Mouse (Mus musculus): ENCODE results near the gene Cnga2. TPM values are rescaled to one million over a fixed set of nuclear protein-coding genes. Genes with fewer than 3 reads are reported as not detected.

Cnga2 gene
- total RNA-seq, 1 experiment, result not detected

DNA sequence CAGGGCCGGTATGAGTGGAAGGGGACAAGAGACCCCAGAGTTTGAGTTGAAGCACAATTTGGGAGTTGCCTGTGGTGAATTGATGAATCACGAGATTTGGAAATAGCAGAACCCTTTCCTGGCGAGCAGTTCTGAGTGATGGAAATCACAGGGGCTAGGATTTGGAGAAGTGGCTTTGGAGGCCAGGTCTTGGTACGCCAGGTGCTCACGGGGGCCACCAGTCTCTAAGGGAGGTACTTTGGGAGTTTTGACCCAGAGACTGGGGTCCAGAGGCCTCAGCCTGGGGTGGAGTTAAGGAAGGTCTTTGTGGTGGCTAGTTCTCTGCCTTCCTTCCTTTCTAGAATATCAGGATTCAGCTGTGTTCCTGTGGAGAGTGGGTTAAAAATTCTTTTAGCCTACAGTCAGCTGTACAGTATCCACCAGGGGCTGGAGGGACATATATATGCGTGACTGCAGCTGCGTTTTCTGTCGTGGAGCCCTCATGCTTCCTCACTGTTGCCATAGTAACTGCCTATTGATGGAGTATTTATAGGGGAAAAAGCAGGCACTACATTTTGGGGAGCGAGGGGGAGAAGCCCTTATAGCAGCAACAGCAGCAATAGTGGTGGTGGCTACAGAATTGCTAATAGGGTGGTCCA is 28.3 kb upstream of the Cnga2 start:
- Histone ChIP-seq H3K9me3 (ENCODE audit: control insufficient read depth, insufficient read depth, low read depth, low read length) (no peaks in the 10 kb centered on the region), H3K4me3 (ENCODE audit: insufficient read depth in 1 of 2, low read depth in 1 of 2, low read length in 2 of 2, poor library complexity in 1 of 2, severe bottlenecking in 1 of 2) (peak overlapping the region; percentile 77 to 78), H3K36me3 (ENCODE audit: control insufficient read depth, insufficient read depth, low read length, poor library complexity, severe bottlenecking) (no peaks in the 10 kb centered on the region), H3K27ac (ENCODE audit: insufficient read depth, low read depth, low read length, poor library complexity, severe bottlenecking) (no peak overlapping the region), H3K9ac (ENCODE audit: insufficient read depth, low read depth, low read length, poor library complexity, severe bottlenecking) (0 out of 2 replicates have a peak overlapping the region, but pooled peaks have one; percentile 23), H3K4me1 (ENCODE audit: control insufficient read depth in 2 of 2, insufficient read depth in 2 of 2, low read length in 2 of 2, poor library complexity in 1 of 2) (no peaks in the 10 kb centered on the region)
- TF ChIP-seq MAFK (IDR thresholded peaks at IDR 0.05; ENCODE audit: insufficient read depth, low read depth, low read length) (no peak), ZNF384 (IDR thresholded peaks at IDR 0.05; ENCODE audit: low read depth, low read length) (no peak), CHD2 (IDR thresholded peaks at IDR 0.05; ENCODE audit: low read depth, low read length) (no peak), HCFC1 (IDR thresholded peaks at IDR 0.05; ENCODE audit: borderline replicate concordance, insufficient read depth, low read length) (no peak), ZC3H11A (IDR thresholded peaks at IDR 0.05; ENCODE audit: borderline replicate concordance, low read depth, low read length) (no peak)
- DNase-seq (ENCODE audit: low read depth, low spot score), result no peak
- in situ Hi-C loops (cut with MboI; ENCODE audit: low sequenced_read_pairs in 2 of 2, unreplicated experiment in 2 of 2), result loop anchor here in 1 of 2 experiments (25.0 kb wide), 1 partner anchor 301 kb away; the partner anchor contains the start of gene Gpr50

DNA sequence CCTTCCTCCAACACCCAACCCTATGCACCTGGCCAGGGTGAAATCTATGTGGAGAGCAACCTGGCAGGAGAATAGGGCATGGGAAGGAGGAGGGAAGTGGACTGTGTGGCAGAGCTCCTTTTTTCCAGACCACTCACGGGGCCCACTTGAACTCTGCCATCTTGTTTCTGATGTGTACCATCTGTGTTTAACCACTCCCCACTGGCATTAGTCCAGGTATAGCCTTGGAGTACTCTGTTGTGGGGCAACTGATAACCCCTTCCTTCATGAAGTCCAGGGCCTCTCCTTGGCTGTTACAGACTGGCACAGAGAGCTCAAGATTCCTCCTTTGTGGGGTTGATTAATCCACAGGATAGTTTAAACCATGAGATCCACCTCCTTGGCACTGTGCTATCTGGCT is 23.4 kb upstream of the Cnga2 start:
- Histone ChIP-seq H3K4me3 (ENCODE audit: insufficient read depth in 1 of 2, low read depth in 1 of 2, low read length in 2 of 2, poor library complexity in 1 of 2, severe bottlenecking in 1 of 2) (no peak overlapping the region), H3K9ac (ENCODE audit: insufficient read depth, low read depth, low read length, poor library complexity, severe bottlenecking) (no peak overlapping the region), H3K4me1 (ENCODE audit: control insufficient read depth in 2 of 2, insufficient read depth in 2 of 2, low read length in 2 of 2, poor library complexity in 1 of 2) (no peaks in the 10 kb centered on the region), H3K9me3 (ENCODE audit: control insufficient read depth, insufficient read depth, low read depth, low read length) (no peaks in the 10 kb centered on the region), H3K36me3 (ENCODE audit: control insufficient read depth, insufficient read depth, low read length, poor library complexity, severe bottlenecking) (no peaks in the 10 kb centered on the region), H3K27ac (ENCODE audit: insufficient read depth, low read depth, low read length, poor library complexity, severe bottlenecking) (no peak overlapping the region)
- in situ Hi-C loops (cut with MboI; ENCODE audit: low sequenced_read_pairs in 2 of 2, unreplicated experiment in 2 of 2), result loop anchor here in 1 of 2 experiments (25.0 kb wide), 1 partner anchor 306 kb away; the partner anchor contains the start of gene Gpr50
- no peak for DNase-seq (ENCODE audit: low read depth, low spot score)
- no peak for TF ChIP-seq CHD2 (IDR thresholded peaks at IDR 0.05; ENCODE audit: low read depth, low read length)
- no peak for TF ChIP-seq ZNF384 (IDR thresholded peaks at IDR 0.05; ENCODE audit: low read depth, low read length)

DNA sequence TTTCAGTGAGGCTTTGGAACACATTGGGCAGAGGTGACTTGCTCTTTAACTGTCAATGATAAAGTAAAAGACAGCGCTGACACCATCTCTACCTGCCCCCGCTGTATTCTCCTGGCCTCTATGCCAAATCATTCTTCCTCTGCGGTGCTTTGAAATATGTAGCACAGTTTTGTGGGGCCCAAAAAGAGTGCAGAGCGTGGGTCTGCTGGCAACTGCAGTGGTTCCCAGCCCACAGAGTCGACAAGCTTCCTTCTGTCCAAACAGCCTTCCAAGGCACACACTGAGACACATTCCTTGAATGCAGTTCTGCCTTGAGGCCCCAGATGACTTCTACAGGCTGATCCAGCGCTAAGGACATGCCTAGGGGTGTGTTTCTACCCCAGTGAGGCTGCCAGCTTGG is 22.8 kb upstream of the Cnga2 start:
- Histone ChIP-seq H3K27ac (ENCODE audit: insufficient read depth, low read depth, low read length, poor library complexity, severe bottlenecking) (no peak overlapping the region), H3K9ac (ENCODE audit: insufficient read depth, low read depth, low read length, poor library complexity, severe bottlenecking) (no peak overlapping the region), H3K36me3 (ENCODE audit: control insufficient read depth, insufficient read depth, low read length, poor library complexity, severe bottlenecking) (no peaks in the 10 kb centered on the region), H3K9me3 (ENCODE audit: control insufficient read depth, insufficient read depth, low read depth, low read length) (no peaks in the 10 kb centered on the region), H3K4me3 (ENCODE audit: insufficient read depth in 1 of 2, low read depth in 1 of 2, low read length in 2 of 2, poor library complexity in 1 of 2, severe bottlenecking in 1 of 2) (no peak overlapping the region), H3K4me1 (ENCODE audit: control insufficient read depth in 2 of 2, insufficient read depth in 2 of 2, low read length in 2 of 2, poor library complexity in 1 of 2) (no peaks in the 10 kb centered on the region)
- no peak for DNase-seq (ENCODE audit: low read depth, low spot score)
- in situ Hi-C loops (cut with MboI; ENCODE audit: low sequenced_read_pairs in 2 of 2, unreplicated experiment in 2 of 2), result loop anchor here in 1 of 2 experiments (25.0 kb wide), 1 partner anchor 307 kb away; the partner anchor contains the start of gene Gpr50
- no peak for TF ChIP-seq ZC3H11A (IDR thresholded peaks at IDR 0.05; ENCODE audit: borderline replicate concordance, low read depth, low read length)
- TF ChIP-seq CHD2 (IDR thresholded peaks at IDR 0.05; ENCODE audit: low read depth, low read length), result no peak
- TF ChIP-seq MAFK (IDR thresholded peaks at IDR 0.05; ENCODE audit: insufficient read depth, low read depth, low read length), result no peak
- no peak for TF ChIP-seq ZNF384 (IDR thresholded peaks at IDR 0.05; ENCODE audit: low read depth, low read length)
- TF ChIP-seq HCFC1 (IDR thresholded peaks at IDR 0.05; ENCODE audit: borderline replicate concordance, insufficient read depth, low read length), result no peak

DNA sequence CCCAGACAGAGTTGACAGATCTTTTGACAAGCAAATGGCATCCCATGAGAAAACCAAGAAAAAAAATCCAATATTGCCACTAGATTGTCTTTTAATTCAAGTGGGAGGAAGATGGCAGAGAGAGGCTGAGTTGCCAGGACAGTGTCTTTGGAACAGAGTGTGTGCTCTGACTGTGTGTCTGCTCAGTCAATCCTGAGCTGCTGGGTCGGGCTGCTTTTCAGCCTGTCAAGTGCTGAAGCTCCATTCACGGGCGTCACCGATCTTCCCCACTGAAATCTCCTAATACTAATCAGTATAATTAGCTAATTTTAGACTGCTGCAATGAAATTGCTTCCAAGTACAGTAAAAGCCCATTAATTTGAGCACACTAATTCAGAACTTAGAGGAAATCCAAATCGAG is 20.3 kb upstream of the Cnga2 start:
- TF ChIP-seq ZC3H11A (IDR thresholded peaks at IDR 0.05; ENCODE audit: borderline replicate concordance, low read depth, low read length) (no peak), HCFC1 (IDR thresholded peaks at IDR 0.05; ENCODE audit: borderline replicate concordance, insufficient read depth, low read length) (no peak), MAFK (IDR thresholded peaks at IDR 0.05; ENCODE audit: insufficient read depth, low read depth, low read length) (no peak)
- no peaks in the 10 kb centered on the region for H3K4me1 ChIP-seq (ENCODE audit: control insufficient read depth in 2 of 2, insufficient read depth in 2 of 2, low read length in 2 of 2, poor library complexity in 1 of 2)
- H3K9me3 ChIP-seq (ENCODE audit: control insufficient read depth, insufficient read depth, low read depth, low read length), result no peaks in the 10 kb centered on the region
- DNase-seq (ENCODE audit: low read depth, low spot score), result no peak
- H3K36me3 ChIP-seq (ENCODE audit: control insufficient read depth, insufficient read depth, low read length, poor library complexity, severe bottlenecking), result no peaks in the 10 kb centered on the region
- no peak overlapping the region for H3K4me3 ChIP-seq (ENCODE audit: insufficient read depth in 1 of 2, low read depth in 1 of 2, low read length in 2 of 2, poor library complexity in 1 of 2, severe bottlenecking in 1 of 2)
- in situ Hi-C loops (cut with MboI; ENCODE audit: low sequenced_read_pairs in 2 of 2, unreplicated experiment in 2 of 2), result loop anchor here in 1 of 2 experiments (25.0 kb wide), 1 partner anchor 309 kb away; the partner anchor contains the start of gene Gpr50
- H3K27ac ChIP-seq (ENCODE audit: insufficient read depth, low read depth, low read length, poor library complexity, severe bottlenecking), result no peak overlapping the region
- no peak overlapping the region for H3K9ac ChIP-seq (ENCODE audit: insufficient read depth, low read depth, low read length, poor library complexity, severe bottlenecking)
